Mouse (Mus musculus) lung, embryonic 16.5 days (tissue): ENCODE results near the gene Exoc3l2. TPM values are rescaled to one million over a fixed set of nuclear protein-coding genes. Genes with fewer than 3 reads are reported as not detected.

Experiments
- ATAC-seq: fragments of 200-750 bp; cut with Nextera tagmentation; 2 replicates; pipeline ENCODE4 v1.8.0; 2017; ENCODE audit warnings: low read depth, mild to moderate bottlenecking, moderate library complexity
- H3K27ac ChIP-seq: fragments of 300-500 bp; sonication (generic); 2 replicates; pipeline ENCODE4 v1.5.1; 2014; ENCODE audit warnings: mild to moderate bottlenecking, control low read depth, low read length
- H3K27me3 ChIP-seq: fragments of 300-500 bp; sonication (generic); 2 replicates; pipeline ENCODE4 v1.6.1; 2014; ENCODE audit warnings: low read depth, low read length, mixed read lengths; ENCODE audit not compliant: control insufficient read depth, insufficient read depth
- H3K36me3 ChIP-seq: fragments of 300-500 bp; sonication (generic); 2 replicates; pipeline ENCODE4 v1.6.1; 2014; ENCODE audit warnings: low read length; ENCODE audit not compliant: control insufficient read depth, insufficient read depth
- H3K4me1 ChIP-seq: fragments of 300-500 bp; sonication (generic); replicated peaks from 2 replicates; pipeline ENCODE4 v1.6.1; 2014; ENCODE audit warnings: low read length, mixed read lengths; ENCODE audit not compliant: control insufficient read depth, insufficient read depth
- H3K4me2 ChIP-seq: fragments of 300-500 bp; sonication (generic); 2 replicates; pipeline ENCODE4 v1.6.1; 2014; ENCODE audit warnings: low read depth, low read length, control low read depth
- H3K4me3 ChIP-seq: fragments of 300-500 bp; sonication (generic); 2 replicates; pipeline ENCODE4 v1.5.1; 2014; ENCODE audit warnings: mild to moderate bottlenecking, low read length, control low read depth
- H3K9ac ChIP-seq: fragments of 300-500 bp; sonication (generic); 2 replicates; pipeline ENCODE4 v1.6.1; 2014; ENCODE audit warnings: low read length, control low read depth
- H3K9me3 ChIP-seq: fragments of 300-500 bp; sonication (generic); 2 replicates; pipeline ENCODE4 v1.6.1; 2016; ENCODE audit warnings: low read length; ENCODE audit not compliant: control insufficient read depth
- WGBS: fragments of 180-500 bp; shearing (Covaris S2); extraction: QIAGEN DNeasy Blood & Tissue Kit; methylation state at CpG from one replicate; pipeline ENCODE4 v1.1.7; 2014; 5-methylcytosine and 5-hydroxymethylcytosine counted together
- polyA plus RNA-seq: library from polyadenylated mRNA; unstranded; fragments of >200 nt; fragmentation: Nextera tagmentation; extraction: Ambion mirVana; gene quantifications from 2 replicates; pipeline ENCODE4 v1.2.1, GENCODE M21; 2015

Exoc3l2 gene
- polyA plus RNA-seq, 1 experiment from 2014 or later, result 0.72 TPM

- ATAC-seq, result no peak
- WGBS, result 72% methylated on average over 1 of the region's 1 CpGs
- H3K36me3 ChIP-seq, result no peaks in the 10 kb centered on the region
- H3K9me3 ChIP-seq, result no peaks in the 10 kb centered on the region
- H3K27me3 ChIP-seq, result no peaks in the 10 kb centered on the region; the same call in 1 of the 2 replicates
- no peak overlapping the region for H3K4me2 ChIP-seq
- no peak overlapping the region for H3K27ac ChIP-seq
- H3K9ac ChIP-seq, result no peak overlapping the region
- no peak overlapping the region for H3K4me3 ChIP-seq
- H3K4me1 ChIP-seq, result peaks cover 24% of the 10 kb centered on the region
These were observed 2.6 kb upstream of the Exoc3l2 start for GRCm38 (mm10) chr7:19460500-19460899.

- WGBS, result 13% methylated on average over 6 of the region's 6 CpGs
- Histone ChIP-seq H3K36me3 (no peaks in the 10 kb centered on the region), H3K4me2 (0 out of 2 replicates have a peak overlapping the region, but pooled peaks have one; percentile 21), H3K4me3 (no peak overlapping the region), H3K27ac (no peak overlapping the region), H3K4me1 (peaks cover 18% of the 10 kb centered on the region), H3K27me3 (no peaks in the 10 kb centered on the region; the same call in 1 of the 2 replicates), H3K9me3 (no peaks in the 10 kb centered on the region), H3K9ac (no peak overlapping the region)
- no peak for ATAC-seq
These were observed 1.6 kb upstream of the Exoc3l2 start for GRCm38 (mm10) chr7:19461488-19461887.

DNA sequence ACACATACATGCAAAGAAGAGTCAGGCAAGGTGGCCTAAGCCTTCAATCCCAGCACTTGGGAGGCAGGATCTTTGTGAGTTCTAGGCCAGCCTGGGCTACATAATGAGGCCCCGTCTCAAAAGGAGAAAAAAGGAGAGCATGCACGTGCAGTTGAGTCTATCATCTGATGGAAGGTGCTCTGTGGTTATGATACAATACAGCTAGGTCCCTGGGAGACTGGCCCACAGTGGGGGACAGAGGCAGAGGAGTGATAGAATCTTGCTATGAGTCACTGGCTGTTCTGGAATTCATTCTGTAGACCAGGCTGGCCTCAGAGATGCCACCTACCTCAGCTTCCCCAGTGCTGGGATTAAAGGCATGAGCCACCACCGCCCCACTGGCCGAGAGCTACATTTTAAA is 688 bp upstream of the Exoc3l2 start:
- peaks cover 9% of the 10 kb centered on the region for H3K4me1 ChIP-seq
- ATAC-seq, result no peak
- no peak overlapping the region for H3K4me3 ChIP-seq
- H3K27ac ChIP-seq, result no peak overlapping the region
- H3K27me3 ChIP-seq, result peaks cover 3% of the 10 kb centered on the region; the same call in 1 of the 2 replicates
- no peak overlapping the region for H3K4me2 ChIP-seq
- H3K36me3 ChIP-seq, result no peaks in the 10 kb centered on the region
- no peak overlapping the region for H3K9ac ChIP-seq
- no peaks in the 10 kb centered on the region for H3K9me3 ChIP-seq
- 56% methylated on average over 4 of the region's 4 CpGs for WGBS

DNA sequence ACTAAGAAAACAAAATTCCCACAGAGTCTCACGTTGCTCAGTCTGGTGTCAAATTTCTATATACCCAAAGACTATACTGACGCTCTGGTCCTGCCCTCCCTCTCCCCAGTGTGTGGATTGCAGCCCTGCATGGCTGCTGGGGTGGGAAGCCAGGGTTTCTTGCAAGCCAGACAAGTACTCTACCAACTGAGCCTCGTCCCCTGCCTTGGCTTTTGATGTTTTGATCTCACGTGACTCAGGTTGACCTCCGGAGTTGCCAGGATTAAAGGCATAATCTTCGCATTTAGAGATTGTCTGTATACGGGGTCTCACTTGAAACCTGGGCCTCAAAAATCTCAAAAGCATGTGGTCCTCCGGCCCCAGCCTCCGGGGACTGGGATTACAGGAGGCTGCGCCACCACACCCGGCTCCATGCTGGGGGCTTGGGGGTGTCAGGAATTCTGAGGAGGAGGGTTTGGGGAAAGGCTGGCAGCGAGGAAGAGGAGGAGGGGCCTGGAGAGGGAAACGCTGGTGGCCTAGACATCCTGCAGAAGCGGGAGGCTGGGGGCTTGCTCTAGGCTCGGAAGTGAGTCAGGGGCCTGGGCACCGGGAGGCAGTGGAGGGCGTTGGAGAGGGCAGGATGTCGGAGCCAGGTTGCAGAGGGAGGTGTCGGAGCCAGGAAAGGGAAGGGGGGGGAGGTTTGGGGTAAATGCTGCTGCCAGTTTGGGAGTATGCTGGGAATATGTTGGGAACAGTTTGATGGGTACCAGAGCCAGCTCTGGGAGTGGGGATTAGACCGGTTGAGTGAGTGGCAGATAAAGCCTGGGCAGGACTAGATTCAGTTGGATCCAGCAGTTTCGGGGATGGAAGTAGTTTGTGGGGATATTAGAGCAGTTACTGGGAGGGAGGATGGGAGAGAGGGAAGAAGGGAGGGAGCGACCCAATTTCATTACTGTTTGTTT is 1.5 kb downstream of the Exoc3l2 start:
- no peaks in the 10 kb centered on the region for H3K36me3 ChIP-seq
- no peaks in the 10 kb centered on the region for H3K9me3 ChIP-seq
- peaks cover 7% of the 10 kb centered on the region for H3K4me1 ChIP-seq
- peak overlapping the region; percentile 39; the same call in 1 of the 2 replicates for H3K9ac ChIP-seq
- 0 out of 2 replicates have a peak overlapping the region, but pooled peaks have one; percentile 1 for H3K4me3 ChIP-seq
- peak overlapping the region; percentile 39 for H3K27ac ChIP-seq
- H3K27me3 ChIP-seq, result peaks cover 12% of the 10 kb centered on the region
- 10% methylated on average over 22 of the region's 22 CpGs for WGBS
- ATAC-seq, result 0 out of 2 replicates have a peak, but pooled peaks have one; percentile 15
- peak overlapping the region; percentile 42; the same call in 1 of the 2 replicates for H3K4me2 ChIP-seq

DNA sequence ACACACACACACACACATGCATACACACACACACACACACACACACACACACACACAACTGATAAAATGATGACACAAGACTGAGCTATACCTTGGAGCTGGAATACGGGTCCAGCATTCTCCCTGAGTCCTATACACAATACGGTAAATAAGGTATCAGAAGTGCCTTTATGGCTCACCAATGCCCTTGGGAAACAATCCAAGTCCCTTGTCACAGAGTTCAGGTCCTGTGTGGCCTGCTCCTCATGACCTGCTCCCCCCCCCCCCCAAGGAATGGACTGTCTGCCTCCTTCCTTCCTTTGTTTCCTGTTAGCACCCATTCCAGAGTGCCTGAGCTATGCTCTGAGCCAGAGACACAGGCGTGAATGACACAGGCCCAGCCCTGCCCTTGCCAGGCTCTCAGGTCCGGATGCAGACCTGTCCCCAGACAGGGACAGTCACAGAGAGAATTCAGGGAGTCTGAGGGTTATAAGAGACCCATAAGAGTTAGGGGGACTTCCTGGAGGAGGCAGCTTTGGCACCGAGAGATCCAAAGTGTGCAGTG is 3.5 kb downstream of the Exoc3l2 start:
- Histone ChIP-seq H3K36me3 (no peaks in the 10 kb centered on the region), H3K27me3 (peaks cover 29% of the 10 kb centered on the region), H3K4me1 (peaks cover 14% of the 10 kb centered on the region), H3K27ac (peak overlapping the region; percentile 22; the same call in 1 of the 2 replicates), H3K9me3 (no peaks in the 10 kb centered on the region), H3K4me2 (no peak overlapping the region), H3K4me3 (no peak overlapping the region), H3K9ac (no peak overlapping the region)
- WGBS, result 41% methylated on average over 5 of the region's 5 CpGs
- peak; percentile 51 for ATAC-seq

DNA sequence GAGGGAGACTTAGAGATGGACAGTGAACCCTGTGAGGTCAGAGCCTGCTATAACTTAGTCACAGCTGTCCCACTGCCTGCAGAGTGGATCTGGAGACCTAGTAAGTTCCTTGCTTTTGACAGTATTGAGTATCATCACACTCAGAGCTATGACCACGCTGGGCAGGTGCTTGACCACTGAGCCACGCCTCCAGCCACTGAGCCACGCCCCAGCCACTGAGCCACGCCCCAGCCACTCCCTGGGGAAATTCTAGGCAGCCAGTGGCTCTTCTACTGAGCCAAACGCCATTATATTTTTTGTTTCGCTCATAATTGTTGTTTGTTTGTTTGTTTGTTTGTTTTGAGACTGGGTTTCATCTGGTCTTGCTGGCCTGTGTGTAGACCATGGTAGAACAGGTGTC is 4.5 kb downstream of the Exoc3l2 start:
- Histone ChIP-seq H3K4me3 (no peak overlapping the region), H3K4me2 (no peak overlapping the region), H3K9ac (no peak overlapping the region), H3K27ac (no peak overlapping the region), H3K27me3 (peaks cover 39% of the 10 kb centered on the region), H3K9me3 (no peaks in the 10 kb centered on the region), H3K4me1 (peaks cover 14% of the 10 kb centered on the region), H3K36me3 (no peaks in the 10 kb centered on the region)
- 27% methylated on average over 6 of the region's 6 CpGs for WGBS
- no peak for ATAC-seq

DNA sequence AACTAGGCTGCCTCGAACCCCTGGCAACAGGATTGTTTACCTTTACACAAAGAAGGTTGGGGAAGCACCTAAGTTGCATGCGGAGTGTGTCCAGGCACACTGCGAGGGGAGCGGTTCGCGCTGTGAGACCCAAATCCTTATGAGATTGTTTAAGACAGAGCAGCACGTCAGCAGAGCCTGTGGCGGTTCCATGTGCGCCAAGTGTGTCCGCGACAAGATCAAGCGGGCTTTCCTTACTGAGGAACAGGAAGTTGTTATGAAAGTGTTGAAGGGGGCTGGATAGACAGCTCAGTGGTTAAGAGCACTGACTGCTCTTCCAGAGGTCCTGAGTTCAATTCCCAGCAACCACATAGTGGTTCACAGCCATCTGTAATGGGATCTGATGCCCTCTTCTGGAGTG is 5.1 kb downstream of the Exoc3l2 start:
- WGBS, result 53% methylated on average over 12 of the region's 12 CpGs
- Histone ChIP-seq H3K4me1 (peaks cover 18% of the 10 kb centered on the region), H3K27ac (no peak overlapping the region), H3K9ac (no peak overlapping the region), H3K27me3 (peaks cover 45% of the 10 kb centered on the region), H3K4me2 (no peak overlapping the region), H3K9me3 (no peaks in the 10 kb centered on the region), H3K36me3 (no peaks in the 10 kb centered on the region), H3K4me3 (no peak overlapping the region)
- ATAC-seq, result no peak

GRCm38 (mm10) chr7:19469404-19469803 is 6.3 kb downstream of the Exoc3l2 start:
- no peaks in the 10 kb centered on the region for H3K36me3 ChIP-seq
- no peak overlapping the region for H3K4me2 ChIP-seq
- H3K27me3 ChIP-seq, result peaks cover 50% of the 10 kb centered on the region

GRCm38 (mm10) chr7:19470308-19470707 is 7.2 kb downstream of the Exoc3l2 start:
- no peak for ATAC-seq
- H3K27me3 ChIP-seq, result peaks cover 53% of the 10 kb centered on the region
- peaks cover 20% of the 10 kb centered on the region; the same call in 1 of the 2 replicates for H3K4me1 ChIP-seq
- no peaks in the 10 kb centered on the region for H3K36me3 ChIP-seq
- 23% methylated on average over 14 of the region's 14 CpGs for WGBS
- no peaks in the 10 kb centered on the region for H3K9me3 ChIP-seq
- no peak overlapping the region for H3K9ac ChIP-seq
- no peak overlapping the region for H3K4me3 ChIP-seq
- H3K27ac ChIP-seq, result no peak overlapping the region
- H3K4me2 ChIP-seq, result no peak overlapping the region

More at GRCm38 (mm10) chr7:19469404-19469803, 6.3 kb downstream of the Exoc3l2 start:
- H3K9ac ChIP-seq, result peak overlapping the region; percentile 1; the same call in 1 of the 2 replicates
- ATAC-seq, result no peak
- peaks cover 23% of the 10 kb centered on the region for H3K4me1 ChIP-seq
- no peak overlapping the region for H3K27ac ChIP-seq
- WGBS, result 22% methylated on average over 23 of the region's 23 CpGs
- no peaks in the 10 kb centered on the region for H3K9me3 ChIP-seq
- H3K4me3 ChIP-seq, result no peak overlapping the region
